Mouse (Mus musculus) midbrain, embryonic 14.5 days (tissue): Measurements from ENCODE around the gene Otc. TPM values are rescaled to one million over a fixed set of nuclear protein-coding genes. Genes with fewer than 3 reads are reported as not detected.

Source experiments
- ATAC-seq: fragments of 200-750 bp; cut with Nextera tagmentation; 2 replicates; pipeline ENCODE4 v1.8.0; 2017; ENCODE audit warnings: moderate number of reproducible peaks, moderate library complexity; ENCODE audit not compliant: low FRiP score, low TSS enrichment
- DNase-seq: peaks from one replicate; pipeline ENCODE4 v3.0.0-alpha.2; 2015
- H3K27ac ChIP-seq: fragments of 300-500 bp; sonication (generic); replicated peaks from 2 replicates; pipeline ENCODE4 v1.5.1; 2014; ENCODE audit warnings: mild to moderate bottlenecking, low read depth, low read length, moderate library complexity
- H3K27me3 ChIP-seq: fragments of 300-500 bp; sonication (generic); 2 replicates; pipeline ENCODE4 v1.6.1; 2014; ENCODE audit warnings: low read length, control low read depth, mixed read lengths; ENCODE audit not compliant: control insufficient read depth, insufficient read depth
- H3K36me3 ChIP-seq: fragments of 300-500 bp; sonication (generic); 2 replicates; pipeline ENCODE4 v1.6.1; 2014; ENCODE audit warnings: low read length, control low read depth; ENCODE audit not compliant: control insufficient read depth, insufficient read depth
- H3K4me1 ChIP-seq: fragments of 300-500 bp; sonication (generic); 2 replicates; pipeline ENCODE4 v1.6.1; 2014; ENCODE audit warnings: mild to moderate bottlenecking, antibody characterized with exemption, low read length, control low read depth; ENCODE audit not compliant: control insufficient read depth, insufficient read depth
- H3K4me2 ChIP-seq: fragments of 300-500 bp; sonication (generic); 2 replicates; pipeline ENCODE4 v1.6.1; 2014; ENCODE audit warnings: mild to moderate bottlenecking, low read length, moderate library complexity
- H3K4me3 ChIP-seq: fragments of 300-500 bp; sonication (generic); replicated peaks from 2 replicates; pipeline ENCODE4 v1.5.1; 2014; ENCODE audit warnings: low read depth, low read length
- H3K9ac ChIP-seq: fragments of 300-500 bp; sonication (generic); replicated peaks from 2 replicates; pipeline ENCODE4 v1.6.1; 2014; ENCODE audit warnings: mild to moderate bottlenecking, low read length, moderate library complexity
- H3K9me3 ChIP-seq: fragments of 300-500 bp; sonication (generic); 2 replicates; pipeline ENCODE4 v1.6.1; 2016; ENCODE audit warnings: low read length, control low read depth, mixed read lengths; ENCODE audit not compliant: control insufficient read depth
- WGBS: fragments of 180-500 bp; shearing (Covaris S2); extraction: QIAGEN DNeasy Blood & Tissue Kit; methylation state at CpG from one replicate; pipeline ENCODE4 v1.1.7; 2014; 5-methylcytosine and 5-hydroxymethylcytosine counted together
- polyA plus RNA-seq: library from polyadenylated mRNA; unstranded; fragments of >200 nt; fragmentation: Nextera tagmentation; extraction: Ambion mirVana; gene quantifications from 2 replicates; pipeline ENCODE4 v1.2.1, GENCODE M21; 2014

Gene Otc
- polyA plus RNA-seq, result 0.15 TPM in 1 of 2 replicates, not detected in the other

- H3K9me3 ChIP-seq, result no peaks in the 10 kb centered on the region
- no peaks in the 10 kb centered on the region for H3K27me3 ChIP-seq
- no peak within 1 kb of the TSS for H3K27ac ChIP-seq
- H3K36me3 ChIP-seq, result no peaks in the 10 kb centered on the region
- no peak within 1 kb of the TSS for H3K4me3 ChIP-seq
- no peaks in the 10 kb centered on the region for H3K4me1 ChIP-seq
- H3K4me2 ChIP-seq, result no peak within 1 kb of the TSS
- ATAC-seq, result no peak
- H3K9ac ChIP-seq, result no peak within 1 kb of the TSS
- WGBS, result 46% methylated on average over 2 of the region's 2 CpGs
- peak; percentile 3 for DNase-seq
Observed at GRCm38 (mm10) chrX:10251852-10252504, at the start of gene Otc. Otc (plus strand) TSS chrX:10252305.

DNA sequence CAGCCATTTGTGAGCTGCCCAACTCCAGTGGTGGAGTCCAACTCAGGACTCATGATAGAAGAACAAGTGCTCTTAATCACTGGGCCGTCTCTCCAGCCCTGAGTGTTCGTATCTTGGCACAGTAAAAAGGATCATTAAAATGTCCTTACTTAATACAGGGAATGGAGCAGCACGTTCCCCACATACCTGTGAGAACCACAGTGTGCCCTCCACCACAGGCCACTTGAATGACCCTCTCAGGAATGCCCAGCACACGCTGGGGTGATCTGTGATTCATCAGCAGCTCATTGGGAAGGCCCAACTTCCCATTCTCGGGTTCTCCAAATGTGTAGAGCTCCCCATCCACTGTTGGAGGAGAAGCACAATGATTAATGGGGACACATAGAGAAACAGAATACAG is 46.2 kb upstream of the Otc start:
- no peak overlapping the region for H3K4me2 ChIP-seq
- 83% methylated on average over 5 of the region's 5 CpGs for WGBS
- H3K9ac ChIP-seq, result no peak overlapping the region
- DNase-seq (no peak), ATAC-seq (no peak)
- no peaks in the 10 kb centered on the region for H3K4me1 ChIP-seq
- no peaks in the 10 kb centered on the region for H3K9me3 ChIP-seq
- no peaks in the 10 kb centered on the region for H3K27me3 ChIP-seq
- H3K27ac ChIP-seq, result no peak overlapping the region
- no peak overlapping the region for H3K4me3 ChIP-seq
- H3K36me3 ChIP-seq, result peaks cover 20% of the 10 kb centered on the region; the same call in 1 of the 2 replicates

DNA sequence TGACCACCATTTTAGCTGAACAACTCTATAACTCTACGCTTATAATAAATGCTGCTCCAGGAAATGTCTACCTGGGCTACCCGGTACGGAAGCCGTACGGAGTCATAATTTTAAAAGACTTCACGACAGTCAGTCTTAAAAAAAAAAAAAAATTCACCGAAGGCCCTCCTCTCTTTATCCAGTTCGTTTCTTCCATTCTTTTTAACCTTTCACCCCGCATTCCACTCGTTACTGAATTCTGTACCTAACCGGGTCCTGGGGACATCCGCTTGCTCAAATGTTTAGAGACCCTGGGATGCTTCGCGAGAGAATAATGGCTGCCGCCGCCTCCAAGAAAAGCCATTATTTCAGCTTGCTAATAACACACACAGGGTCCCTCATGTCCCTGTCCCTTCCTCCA is 36.1 kb upstream of the Otc start:
- WGBS, result 27% methylated on average over 16 of the region's 16 CpGs
- Histone ChIP-seq H3K27me3 (no peaks in the 10 kb centered on the region), H3K4me3 (peak overlapping the region; percentile 50), H3K9me3 (no peaks in the 10 kb centered on the region), H3K4me2 (peak overlapping the region; percentile 58), H3K36me3 (no peaks in the 10 kb centered on the region), H3K27ac (peak overlapping the region; percentile 83), H3K4me1 (peaks cover 4% of the 10 kb centered on the region; the same call in 1 of the 2 replicates), H3K9ac (peak overlapping the region; percentile 64)
- ATAC-seq (peak; percentile 5), DNase-seq (peak; percentile 71)

GRCm38 (mm10) chrX:10216410-10216949 is 35.6 kb upstream of the Otc start, which contains the start of gene Rpgr:
Rpgr (minus strand) TSS chrX:10216920.
- DNase-seq (peak; percentile 95), ATAC-seq (peak; percentile 98)
- WGBS, result 17% methylated on average over 39 of the region's 47 CpGs
- peak within 1 kb of the TSS; percentile 64 for H3K9ac ChIP-seq
- H3K36me3 ChIP-seq, result no peaks in the 10 kb centered on the region
- peak within 1 kb of the TSS; percentile 50 for H3K4me3 ChIP-seq
- no peaks in the 10 kb centered on the region for H3K9me3 ChIP-seq
- peaks cover 4% of the 10 kb centered on the region; the same call in 1 of the 2 replicates for H3K4me1 ChIP-seq
- no peaks in the 10 kb centered on the region for H3K27me3 ChIP-seq
- peak within 1 kb of the TSS; percentile 58 for H3K4me2 ChIP-seq
- H3K27ac ChIP-seq, result peak within 1 kb of the TSS; percentile 83

- H3K4me1 ChIP-seq, result peaks cover 4% of the 10 kb centered on the region; the same call in 1 of the 2 replicates
- H3K4me2 ChIP-seq, result no peak overlapping the region
- H3K4me3 ChIP-seq, result no peak overlapping the region
- DNase-seq (peak; percentile 11), ATAC-seq (no peak)
- H3K9ac ChIP-seq, result no peak overlapping the region
- no peaks in the 10 kb centered on the region for H3K9me3 ChIP-seq
- WGBS, result 71% methylated on average over 6 of the region's 6 CpGs
- H3K27ac ChIP-seq, result no peak overlapping the region
- H3K27me3 ChIP-seq, result no peaks in the 10 kb centered on the region
- no peaks in the 10 kb centered on the region for H3K36me3 ChIP-seq
Observed at GRCm38 (mm10) chrX:10219281-10219680, 32.8 kb upstream of the Otc start.

DNA sequence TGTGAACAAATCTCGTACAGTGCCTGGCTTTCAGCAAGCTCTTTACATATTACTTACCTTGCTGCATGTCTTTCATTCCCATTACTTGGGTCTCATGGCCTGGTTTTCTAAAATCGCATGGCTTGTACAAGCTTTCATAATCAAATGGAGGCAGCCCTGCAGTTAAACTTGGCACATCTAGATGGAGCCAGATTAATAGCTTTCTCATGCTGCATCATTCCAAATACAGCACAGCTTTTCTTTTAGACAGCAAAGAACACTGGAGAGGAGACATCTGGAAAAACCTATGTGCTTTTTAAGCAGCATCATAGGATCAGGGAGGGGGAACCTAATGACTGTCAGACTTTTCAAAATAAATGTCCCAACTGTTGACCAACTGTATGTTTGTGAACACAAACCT is 19.1 kb upstream of the Otc start:
- no peak overlapping the region for H3K4me2 ChIP-seq
- ATAC-seq (no peak), DNase-seq (peak; percentile 59)
- H3K4me1 ChIP-seq, result no peaks in the 10 kb centered on the region
- no peaks in the 10 kb centered on the region for H3K27me3 ChIP-seq
- 74% methylated on average over 2 of the region's 2 CpGs for WGBS
- no peak overlapping the region for H3K27ac ChIP-seq
- H3K36me3 ChIP-seq, result no peaks in the 10 kb centered on the region
- H3K9me3 ChIP-seq, result no peaks in the 10 kb centered on the region
- no peak overlapping the region for H3K9ac ChIP-seq
- no peak overlapping the region for H3K4me3 ChIP-seq

DNA sequence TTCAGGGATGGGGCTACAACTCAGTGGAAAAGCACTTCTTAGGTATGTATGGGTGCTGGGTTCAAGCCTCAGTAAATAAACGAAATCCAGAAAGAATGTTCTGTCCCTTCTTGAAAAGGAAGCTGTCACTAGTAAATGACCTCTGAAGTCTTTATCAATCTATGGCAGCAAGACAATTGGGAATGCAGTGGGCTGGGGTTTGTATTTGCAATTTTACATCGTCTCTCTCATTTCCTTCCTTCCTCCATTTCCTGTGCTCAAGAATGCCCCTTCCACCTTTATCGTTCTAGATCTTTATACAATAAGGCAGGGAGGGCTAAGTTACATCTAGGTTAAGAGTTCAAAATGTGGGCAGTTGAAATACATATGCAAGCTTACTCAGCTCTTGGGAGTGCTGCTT is 17.5 kb upstream of the Otc start:
- 70% methylated on average over 3 of the region's 3 CpGs for WGBS
- no peak for ATAC-seq

GRCm38 (mm10) chrX:10239515-10239914 is 12.6 kb upstream of the Otc start:
- H3K4me2 ChIP-seq, result no peak overlapping the region
- 37% methylated on average over 4 of the region's 4 CpGs for WGBS
- ATAC-seq (no peak), DNase-seq (no peak)
- H3K4me3 ChIP-seq, result no peak overlapping the region
- no peaks in the 10 kb centered on the region for H3K9me3 ChIP-seq
- H3K27ac ChIP-seq, result no peak overlapping the region
- H3K4me1 ChIP-seq, result no peaks in the 10 kb centered on the region
- no peak overlapping the region for H3K9ac ChIP-seq
- H3K36me3 ChIP-seq, result no peaks in the 10 kb centered on the region
- no peaks in the 10 kb centered on the region for H3K27me3 ChIP-seq

More for the DNA sequence above, 17.5 kb upstream of the Otc start:
- Histone ChIP-seq H3K4me2 (no peak overlapping the region), H3K36me3 (no peaks in the 10 kb centered on the region), H3K4me3 (no peak overlapping the region), H3K9ac (no peak overlapping the region), H3K4me1 (no peaks in the 10 kb centered on the region), H3K9me3 (no peaks in the 10 kb centered on the region), H3K27ac (no peak overlapping the region), H3K27me3 (no peaks in the 10 kb centered on the region)
- no peak for DNase-seq

DNA sequence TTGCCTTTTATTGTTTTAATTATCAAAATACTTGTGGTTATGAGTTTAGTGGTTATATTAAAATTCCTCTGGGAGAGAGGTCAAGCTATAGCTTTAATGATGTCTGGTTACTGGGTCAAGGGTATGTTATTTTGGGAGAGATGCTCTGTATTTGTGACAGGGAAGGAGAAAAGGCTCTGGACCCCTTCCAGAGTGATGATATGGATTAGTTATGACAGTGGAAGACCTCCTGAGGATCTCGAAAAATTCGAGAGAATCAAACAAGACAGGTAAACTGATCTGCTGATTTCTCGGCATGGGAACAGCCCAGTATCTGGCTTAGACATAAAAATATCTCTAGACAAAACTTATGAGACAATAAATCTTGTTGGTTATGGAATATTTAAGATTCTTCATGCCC is 8.2 kb upstream of the Otc start:
- Histone ChIP-seq H3K4me2 (no peak overlapping the region), H3K4me3 (no peak overlapping the region), H3K9ac (no peak overlapping the region), H3K4me1 (no peaks in the 10 kb centered on the region), H3K9me3 (no peaks in the 10 kb centered on the region), H3K27me3 (no peaks in the 10 kb centered on the region), H3K36me3 (no peaks in the 10 kb centered on the region), H3K27ac (no peak overlapping the region)
- DNase-seq, result no peak
- 80% methylated on average over 3 of the region's 3 CpGs for WGBS
- ATAC-seq, result no peak
